Mouse (Mus musculus) limb, embryonic 10.5 days (tissue): Measurements from ENCODE around the gene Isg20l2. TPM values are rescaled to one million over a fixed set of nuclear protein-coding genes. Genes with fewer than 3 reads are reported as not detected.

ENCODE experiments used
- DNase-seq: peaks from one replicate; pipeline ENCODE4 v3.0.0-alpha.2; 2017; ENCODE audit warnings: low spot score
- H3K27ac ChIP-seq: fragments of 300-500 bp; sonication (generic); 2 replicates; pipeline ENCODE4 v1.5.1; 2016; ENCODE audit warnings: mild to moderate bottlenecking
- H3K27me3 ChIP-seq: fragments of 300-500 bp; sonication (generic); 2 replicates; pipeline ENCODE4 v1.6.1; 2016; ENCODE audit warnings: low read depth, mild to moderate bottlenecking; ENCODE audit not compliant: poor library complexity, severe bottlenecking
- H3K36me3 ChIP-seq: fragments of 300-500 bp; sonication (generic); 2 replicates; pipeline ENCODE4 v1.6.1; 2016; ENCODE audit warnings: mild to moderate bottlenecking, moderate library complexity
- H3K4me1 ChIP-seq: fragments of 300-500 bp; sonication (generic); 2 replicates; pipeline ENCODE4 v1.6.1; 2016
- H3K4me3 ChIP-seq: fragments of 300-500 bp; sonication (generic); 2 replicates; pipeline ENCODE4 v1.5.1; 2016; ENCODE audit warnings: mild to moderate bottlenecking, moderate library complexity
- H3K9me3 ChIP-seq: fragments of 300-500 bp; sonication (generic); replicated peaks from 2 replicates; pipeline ENCODE4 v1.6.1; 2016; ENCODE audit warnings: mild to moderate bottlenecking
- WGBS: fragments of 180-500 bp; shearing (Covaris S2); methylation state at CpG from one replicate; pipeline ENCODE4 v1.1.7; 2016; 5-methylcytosine and 5-hydroxymethylcytosine counted together
- polyA plus RNA-seq: library from polyadenylated mRNA; unstranded; fragments of >200 nt; fragmentation: Nextera tagmentation; extraction: Ambion mirVana; gene quantifications from 2 replicates; pipeline ENCODE4 v1.2.1, GENCODE M21; 2016

The Isg20l2 gene
- polyA plus RNA-seq, 1 experiment from 2014 or later: 86.0 TPM

GRCm38 (mm10) chr3:87974381-87974987, 44.4 kb downstream of the Isg20l2 start:
- Histone ChIP-seq H3K4me3 (peak overlapping the region; percentile 21), H3K36me3 (peaks cover 20% of the 10 kb centered on the region), H3K4me1 (peaks cover 48% of the 10 kb centered on the region), H3K27me3 (peaks cover 40% of the 10 kb centered on the region), H3K9me3 (no peaks in the 10 kb centered on the region), H3K27ac (peak overlapping the region; percentile 53)
- DNase-seq: no peak
- 16% methylated on average over 12 of the region's 12 CpGs for WGBS

DNA sequence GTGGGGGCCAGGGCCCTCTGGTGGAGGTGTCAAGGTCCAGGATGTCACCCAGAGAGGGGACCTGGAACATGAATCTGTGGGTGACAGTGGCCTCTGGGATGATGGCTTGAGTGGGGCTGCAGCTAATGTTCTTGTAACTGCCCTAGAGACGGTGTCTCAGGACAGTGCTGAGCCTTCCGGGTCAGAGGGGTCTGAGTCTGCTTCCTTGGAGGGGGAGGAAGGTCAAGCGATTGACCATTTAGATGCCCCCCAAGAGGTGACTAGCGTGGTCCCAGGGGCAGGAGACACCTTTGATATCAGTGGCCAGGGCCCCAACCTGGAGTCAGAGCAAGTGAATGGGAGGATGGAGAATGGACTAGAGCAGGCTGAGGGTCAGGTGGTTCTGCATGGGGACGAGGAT, 49.4 kb downstream of the Isg20l2 start:
- H3K9me3 ChIP-seq: no peaks in the 10 kb centered on the region
- 0 out of 2 replicates have a peak, but pooled peaks cover 7% of the 10 kb centered on the region for H3K27me3 ChIP-seq
- H3K4me3 ChIP-seq: no peak overlapping the region
- no peak for DNase-seq
- H3K36me3 ChIP-seq: peaks cover 20% of the 10 kb centered on the region
- no peak overlapping the region for H3K27ac ChIP-seq
- peaks cover 48% of the 10 kb centered on the region for H3K4me1 ChIP-seq
- 85% methylated on average over 5 of the region's 5 CpGs for WGBS

- Histone ChIP-seq H3K27me3 (peaks cover 8% of the 10 kb centered on the region; the same call in 1 of the 2 replicates), H3K36me3 (peaks cover 20% of the 10 kb centered on the region), H3K9me3 (no peaks in the 10 kb centered on the region), H3K4me1 (peaks cover 46% of the 10 kb centered on the region), H3K27ac (no peak overlapping the region), H3K4me3 (no peak overlapping the region)
- WGBS: 46% methylated on average over 3 of the region's 3 CpGs
- no peak for DNase-seq
These were observed 50.0 kb downstream of the Isg20l2 start for GRCm38 (mm10) chr3:87980085-87980484.

DNA sequence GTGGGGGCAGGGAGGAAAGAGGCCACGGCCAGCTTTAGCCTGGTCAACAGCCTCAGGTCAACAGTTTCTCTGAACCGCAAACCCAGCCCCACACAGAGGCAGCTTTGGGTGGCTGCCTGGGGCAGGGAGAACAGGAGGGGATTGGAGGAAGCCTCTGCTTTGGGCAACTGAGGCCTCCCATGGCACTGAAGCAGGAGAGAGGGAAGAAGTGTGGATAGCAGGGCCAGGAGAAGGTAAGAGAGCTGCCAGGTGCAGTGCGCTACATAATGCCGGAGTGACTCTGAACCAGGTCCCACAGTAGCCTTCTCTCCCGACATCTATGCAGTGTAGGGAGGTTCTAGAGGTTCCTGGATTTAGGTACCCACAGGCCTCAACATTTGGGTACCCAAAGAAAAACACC, 50.6 kb downstream of the Isg20l2 start:
- Histone ChIP-seq H3K4me3 (no peak overlapping the region), H3K36me3 (peaks cover 15% of the 10 kb centered on the region), H3K9me3 (no peaks in the 10 kb centered on the region), H3K27ac (no peak overlapping the region), H3K4me1 (peaks cover 51% of the 10 kb centered on the region), H3K27me3 (peaks cover 14% of the 10 kb centered on the region)
- 59% methylated on average over 5 of the region's 5 CpGs for WGBS
- DNase-seq: no peak

DNA sequence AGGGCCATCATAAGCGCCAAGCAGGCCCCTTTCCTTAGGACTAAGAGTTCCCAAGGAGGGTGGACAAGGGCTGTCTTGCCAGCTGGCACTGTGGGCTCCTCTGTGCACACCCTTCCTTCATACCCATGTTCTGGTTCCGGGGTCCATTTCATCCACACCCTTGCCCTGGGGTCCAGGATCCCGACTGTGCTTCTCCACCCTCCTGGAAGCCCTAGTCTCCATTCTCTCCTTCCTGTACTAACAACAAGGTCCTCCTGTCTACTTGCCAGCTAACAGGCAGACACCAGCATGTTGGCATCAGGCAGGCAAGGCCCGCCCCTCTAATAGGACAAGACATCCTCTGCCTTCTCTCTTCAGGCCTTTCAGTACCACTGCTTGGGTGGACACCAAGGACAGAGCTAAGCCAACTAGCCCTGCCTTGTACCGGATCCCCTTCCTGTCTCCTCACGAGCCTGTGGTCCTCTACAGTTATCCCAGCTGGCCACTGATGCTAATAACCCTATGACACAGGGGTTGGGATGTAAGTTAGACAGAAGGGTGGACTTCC, 51.2 kb downstream of the Isg20l2 start:
- H3K4me3 ChIP-seq: no peak overlapping the region

DNA sequence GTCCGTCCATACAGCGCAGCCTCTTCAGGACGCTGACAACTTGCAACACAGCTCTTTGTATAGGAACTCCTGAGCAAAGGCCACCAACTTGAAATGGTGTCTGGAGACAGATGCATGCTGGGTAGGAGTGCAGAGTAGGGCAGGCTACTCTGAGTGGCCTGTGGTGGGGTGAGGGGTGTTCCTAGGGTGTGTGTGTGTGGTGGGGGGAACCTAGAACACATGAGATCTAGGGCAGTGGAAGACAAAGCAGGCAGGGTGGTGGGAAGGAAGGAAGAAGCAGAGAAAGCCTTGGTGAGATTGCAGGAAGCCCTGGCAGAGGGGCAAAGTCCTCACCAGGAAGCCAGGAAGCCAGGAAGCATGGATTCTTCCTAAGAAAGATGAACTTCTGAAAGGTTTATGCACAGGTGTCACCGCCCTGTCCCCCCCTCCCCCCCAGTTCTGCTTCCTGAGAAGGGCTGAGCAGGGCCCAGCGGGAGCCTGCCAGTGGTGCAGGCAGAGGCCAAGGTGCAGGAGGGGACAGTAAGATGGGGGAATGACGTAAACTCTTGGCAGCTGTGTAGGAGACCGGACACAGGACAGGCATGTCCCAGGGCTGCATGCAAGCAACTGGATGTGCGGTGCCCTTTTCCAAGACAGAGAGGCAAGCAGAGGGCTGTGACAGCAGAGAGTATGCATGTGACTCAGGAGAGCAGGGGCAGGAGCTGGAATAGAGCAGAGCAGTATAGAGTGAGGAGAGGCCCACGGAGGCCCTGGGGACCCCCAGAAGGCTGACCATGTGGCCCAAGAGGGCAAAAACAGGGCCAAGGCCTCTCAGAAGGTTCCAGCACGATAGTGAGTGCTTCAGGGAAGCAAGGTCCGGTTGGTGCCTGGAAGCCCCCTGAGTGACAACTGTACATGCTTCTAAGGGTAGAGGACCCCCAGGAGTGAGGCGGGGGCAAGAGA, 52.1 kb downstream of the Isg20l2 start:
- H3K9me3 ChIP-seq: no peaks in the 10 kb centered on the region
- H3K27ac ChIP-seq: peak overlapping the region; percentile 80
- peaks cover 22% of the 10 kb centered on the region for H3K27me3 ChIP-seq
- WGBS: 43% methylated on average over 12 of the region's 12 CpGs
- no peak for DNase-seq
- H3K4me1 ChIP-seq: peaks cover 66% of the 10 kb centered on the region
- H3K4me3 ChIP-seq: no peak overlapping the region
- H3K36me3 ChIP-seq: peaks cover 4% of the 10 kb centered on the region; the same call in 1 of the 2 replicates

More for the DNA sequence above, 51.2 kb downstream of the Isg20l2 start:
- Histone ChIP-seq H3K4me1 (peaks cover 57% of the 10 kb centered on the region), H3K27ac (peak overlapping the region; percentile 80; the same call in 1 of the 2 replicates), H3K36me3 (peaks cover 11% of the 10 kb centered on the region), H3K27me3 (peaks cover 20% of the 10 kb centered on the region), H3K9me3 (no peaks in the 10 kb centered on the region)
- WGBS: 87% methylated on average over 6 of the region's 6 CpGs
- DNase-seq: no peak

DNA sequence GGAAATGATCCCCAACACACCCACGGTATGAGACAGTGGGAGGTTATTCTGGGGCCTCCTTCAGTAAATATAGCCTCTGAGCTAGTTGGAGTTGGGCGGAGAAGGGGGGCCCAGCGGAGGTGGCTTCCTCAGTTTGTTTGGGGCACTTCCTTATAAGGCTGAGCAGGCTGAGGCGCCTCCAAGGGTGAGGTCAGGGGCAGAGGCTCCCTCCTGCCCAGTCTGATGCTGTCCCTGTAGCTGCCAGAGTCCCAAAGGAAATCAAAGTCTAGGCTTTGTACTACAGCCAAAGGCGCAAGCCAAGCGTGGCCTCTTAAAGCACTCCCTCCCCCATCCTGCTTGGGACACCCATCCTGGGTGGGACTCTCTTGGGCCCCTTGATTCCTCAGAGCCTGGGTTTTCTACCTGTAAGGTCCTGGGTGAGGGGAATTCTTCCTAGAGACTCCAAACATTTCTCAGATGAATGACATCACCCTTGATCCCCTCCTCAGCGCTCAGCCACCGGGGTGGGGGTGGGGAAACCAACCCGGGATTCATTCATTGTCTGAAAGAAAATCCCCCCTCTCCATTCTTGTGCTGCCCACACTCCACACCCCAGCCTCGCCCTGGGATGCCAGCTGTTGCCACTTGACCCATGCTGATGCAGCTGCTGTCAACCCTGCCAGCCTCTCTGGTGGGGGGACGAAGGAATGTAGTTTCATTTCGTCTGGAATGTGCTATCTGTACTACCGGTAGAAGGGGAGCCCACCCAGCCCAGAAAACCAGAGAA, 52.9 kb downstream of the Isg20l2 start:
- no peaks in the 10 kb centered on the region for H3K9me3 ChIP-seq
- DNase-seq: no peak
- WGBS: 6% methylated on average over 13 of the region's 13 CpGs
- H3K36me3 ChIP-seq: peaks cover 4% of the 10 kb centered on the region; the same call in 1 of the 2 replicates
- peaks cover 74% of the 10 kb centered on the region for H3K4me1 ChIP-seq
- H3K4me3 ChIP-seq: peak overlapping the region; percentile 28; the same call in 1 of the 2 replicates
- H3K27ac ChIP-seq: peak overlapping the region; percentile 80
- peaks cover 24% of the 10 kb centered on the region for H3K27me3 ChIP-seq

- Histone ChIP-seq H3K9me3 (no peaks in the 10 kb centered on the region), H3K27me3 (peaks cover 30% of the 10 kb centered on the region), H3K36me3 (no peaks in the 10 kb centered on the region), H3K27ac (peak overlapping the region; percentile 80), H3K4me1 (peaks cover 80% of the 10 kb centered on the region), H3K4me3 (peak overlapping the region; percentile 28; the same call in 1 of the 2 replicates)
- WGBS: 55% methylated on average over 6 of the region's 6 CpGs
- DNase-seq: no peak
These were observed 53.5 kb downstream of the Isg20l2 start for GRCm38 (mm10) chr3:87983627-87984026.

GRCm38 (mm10) chr3:87984094-87984493, 54.0 kb downstream of the Isg20l2 start:
- Histone ChIP-seq H3K27ac (0 out of 2 replicates have a peak overlapping the region, but pooled peaks have one; percentile 80), H3K36me3 (no peaks in the 10 kb centered on the region), H3K9me3 (no peaks in the 10 kb centered on the region), H3K4me3 (no peak overlapping the region), H3K4me1 (peaks cover 83% of the 10 kb centered on the region), H3K27me3 (peaks cover 35% of the 10 kb centered on the region)
- no peak for DNase-seq
- 34% methylated on average over 3 of the region's 3 CpGs for WGBS

DNA sequence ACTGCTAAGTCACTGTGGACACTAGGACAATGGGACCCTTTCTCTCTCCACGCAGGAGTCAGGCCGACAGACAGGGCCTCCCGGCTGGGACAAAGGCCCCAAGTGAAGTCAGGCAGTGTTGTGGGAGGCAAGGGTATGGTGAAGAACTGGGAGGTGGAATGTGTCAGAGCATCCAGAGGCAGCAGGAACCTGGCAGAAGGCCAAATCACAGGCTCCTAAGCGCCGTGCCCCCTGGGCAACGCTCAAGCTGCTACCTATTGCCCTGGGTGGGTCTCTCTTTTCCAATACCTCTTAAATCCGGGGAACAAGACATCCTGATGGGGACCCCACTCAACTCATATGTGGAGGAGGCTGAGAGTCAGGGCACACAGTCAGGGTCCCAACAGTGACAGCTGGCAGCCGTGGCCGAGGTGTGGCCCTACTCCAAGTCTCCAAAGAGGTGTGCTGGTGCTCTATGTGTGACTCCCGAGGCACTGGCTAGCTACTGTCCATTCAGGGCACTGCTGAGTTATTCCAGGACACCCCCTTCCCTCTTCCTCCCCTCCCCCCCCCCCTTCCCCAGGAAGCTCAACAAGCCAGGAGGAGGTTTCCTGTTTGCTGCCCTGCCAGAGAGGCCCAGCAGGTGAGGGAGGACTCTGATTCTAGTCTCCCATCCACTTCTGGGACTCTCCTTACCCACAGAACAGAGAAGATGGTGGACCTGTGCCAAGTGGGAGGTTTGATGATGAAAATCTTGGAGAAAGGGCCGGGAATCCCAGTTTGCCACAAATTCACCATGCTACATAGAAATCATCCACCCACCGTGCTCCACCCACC, 55.6 kb downstream of the Isg20l2 start:
- WGBS: 67% methylated on average over 12 of the region's 12 CpGs
- H3K4me1 ChIP-seq: peaks cover 74% of the 10 kb centered on the region
- H3K36me3 ChIP-seq: no peaks in the 10 kb centered on the region
- no peak overlapping the region for H3K4me3 ChIP-seq
- peaks cover 51% of the 10 kb centered on the region for H3K27me3 ChIP-seq
- no peaks in the 10 kb centered on the region for H3K9me3 ChIP-seq
- DNase-seq: no peak
- no peak overlapping the region for H3K27ac ChIP-seq

- Histone ChIP-seq H3K27ac (peak overlapping the region; percentile 59), H3K4me3 (peak overlapping the region; percentile 50), H3K27me3 (peaks cover 62% of the 10 kb centered on the region), H3K36me3 (no peaks in the 10 kb centered on the region), H3K4me1 (peaks cover 64% of the 10 kb centered on the region), H3K9me3 (no peaks in the 10 kb centered on the region)
- 0% methylated on average over 17 of the region's 17 CpGs for WGBS
- DNase-seq: peak; percentile 99
These were observed 56.8 kb downstream of the Isg20l2 start for GRCm38 (mm10) chr3:87986868-87987267.
